Comparison of ENCODE assay signal across 16 mouse cellular contexts in genomic region chr3:30769755-30770515, GRCm38 (mm10). TPM values are rescaled to one million over a fixed set of nuclear protein-coding genes. Genes with fewer than 3 reads are reported as not detected.
"Had no signal": no experiment of that assay in that cellular context is flagged by ENCODE, and none has a peak within 500 bp of the region (broad histone marks: within the 10 kb centered on the region; RNA-seq: fewer than 3 reads in every experiment).

No protein-coding gene starts in this region.

- H3K27me3 ChIP-seq: limb, embryonic 13.5 days; midbrain, embryonic 12.5 days; neural tube, embryonic 13.5 days had no signal

- H3K4me3 ChIP-seq: limb, embryonic 13.5 days; midbrain, embryonic 12.5 days; neural tube, embryonic 13.5 days had no signal

- H3K27ac ChIP-seq: limb, embryonic 13.5 days; liver, embryonic 14.5 days; midbrain, embryonic 12.5 days; neural tube, embryonic 13.5 days; stomach, postnatal 0 days had no signal

- ATAC-seq: midbrain, embryonic 16.5 days had no signal

- DNase-seq: layer of hippocampus, adult 9-11 months; left cerebral cortex, postnatal 4 days; lung, adult 18-20 months; thymus, postnatal 4 days had no signal

- H3K9ac ChIP-seq: limb, embryonic 13.5 days; liver, embryonic 14.5 days; midbrain, embryonic 12.5 days; neural tube, embryonic 13.5 days had no signal

- H3K4me2 ChIP-seq: limb, embryonic 13.5 days; midbrain, embryonic 12.5 days; neural tube, embryonic 13.5 days had no signal

- H3K9me3 ChIP-seq: limb, embryonic 13.5 days; midbrain, embryonic 12.5 days; neural tube, embryonic 13.5 days had no signal

- H3K4me1 ChIP-seq: limb, embryonic 13.5 days; midbrain, embryonic 12.5 days; neural tube, embryonic 13.5 days had no signal

- H3K36me3 ChIP-seq: limb, embryonic 13.5 days; midbrain, embryonic 12.5 days; neural tube, embryonic 13.5 days had no signal

RNA-seq across cellular contexts. Expression of gene Samd7, which starts 23.8 kb away (rescaled TPM):
- total RNA-seq: layer of hippocampus, adult 18-20 months; left cerebral cortex, adult 18-20 months; left cerebral cortex, postnatal 10 days; liver, adult 2 months; megakaryocyte-erythroid progenitor cell, adult 5-6 weeks had no signal
- polyA plus RNA-seq: limb, embryonic 13.5 days; liver, adult 2 months; lung, embryonic 16.5 days; midbrain, embryonic 12.5 days; neural tube, embryonic 13.5 days; stomach, postnatal 0 days had no signal
